Mouse (Mus musculus): ENCODE results near the gene Smpd2. TPM values are rescaled to one million over a fixed set of nuclear protein-coding genes. Genes with fewer than 3 reads are reported as not detected.

Gene Smpd2
- total RNA-seq (2022) = 10 to 100 TPM; 21.8 to 40.9 (median 32.5) TPM

DNA sequence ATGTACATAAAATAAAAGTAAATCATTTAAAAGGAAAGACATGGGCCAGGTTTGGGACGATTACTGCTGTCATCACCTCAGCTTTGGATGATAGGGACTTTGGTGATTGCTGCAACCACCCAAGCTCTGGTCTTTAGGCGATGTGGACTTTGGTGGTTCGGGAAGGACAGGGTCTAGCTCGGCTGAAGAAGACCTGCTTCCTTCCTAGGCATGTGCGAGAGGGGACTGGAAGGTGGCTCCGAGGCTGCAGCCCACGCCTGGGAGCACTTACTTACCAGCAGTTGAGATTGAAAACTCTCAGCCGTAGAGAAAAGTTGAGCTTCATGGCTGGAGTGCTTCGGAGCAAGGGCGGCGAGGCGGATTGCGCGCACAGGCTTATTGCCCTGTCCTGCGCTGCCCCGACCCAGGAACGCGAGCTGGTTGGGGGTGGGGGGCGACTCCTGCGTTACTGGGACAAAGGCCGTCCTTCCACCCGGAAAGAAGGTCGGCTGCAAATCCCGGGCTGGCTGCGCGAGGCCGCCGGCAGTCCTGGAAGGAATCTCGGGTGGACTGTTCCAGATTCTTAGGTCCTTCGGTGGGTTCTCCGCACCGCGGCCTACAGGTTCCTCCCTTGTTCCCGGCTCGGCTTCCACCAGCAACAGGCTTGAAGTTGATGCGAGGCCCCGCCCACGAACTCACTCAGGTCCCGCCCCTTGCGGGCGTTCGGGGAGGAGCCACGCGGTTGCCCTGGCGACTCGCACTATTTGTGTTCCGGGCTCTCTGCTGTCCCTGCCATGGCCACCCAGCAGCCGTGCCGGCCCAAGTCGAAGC lies at the start of gene Smpd2, which contains the start of gene Ppil6:
Gene Smpd2 (minus strand): TSS at position 662 of the 810 bp plus-strand sequence.
Gene Ppil6 (plus strand): TSS at position 732 of the 810 bp plus-strand sequence.
- peak; percentile 94 for DNase-seq

DNA sequence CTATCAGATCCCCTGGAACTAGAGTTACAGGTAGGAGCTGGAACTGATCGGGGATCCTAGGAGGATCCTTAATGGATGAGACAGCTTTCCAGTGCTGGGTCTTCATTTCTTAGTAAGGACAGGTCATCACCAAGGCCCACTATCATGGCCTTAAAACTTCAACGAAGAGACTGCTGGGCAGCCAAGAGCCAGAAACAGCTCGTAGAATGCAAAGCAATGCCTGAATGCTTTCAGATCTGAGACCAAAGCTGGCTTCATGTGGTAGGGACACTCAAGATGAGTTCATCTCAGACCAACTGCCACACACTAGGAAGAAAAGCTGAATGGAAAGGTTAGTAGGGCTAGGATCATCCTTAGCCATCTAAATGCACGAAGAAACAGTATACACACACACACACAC lies 48.8 kb upstream of the Smpd2 start:
- no peak for DNase-seq

DNA sequence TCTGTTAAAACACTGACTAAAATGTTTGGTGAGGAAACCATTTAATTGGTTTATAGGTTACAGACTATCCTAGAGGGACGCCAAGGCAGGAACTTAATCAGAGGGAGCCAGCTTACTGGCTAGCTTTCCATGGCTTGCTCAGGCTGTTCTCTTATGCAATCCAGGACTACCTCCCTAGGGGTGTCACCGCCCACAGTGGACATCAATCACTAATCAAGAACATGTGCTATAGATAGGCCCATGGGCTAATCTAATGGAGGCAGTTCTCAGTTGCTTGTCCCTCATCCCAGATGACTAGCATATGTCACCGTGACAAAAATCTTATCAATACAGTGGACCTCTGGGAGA lies 47.8 kb upstream of the Smpd2 start:
- no peak for DNase-seq

DNA sequence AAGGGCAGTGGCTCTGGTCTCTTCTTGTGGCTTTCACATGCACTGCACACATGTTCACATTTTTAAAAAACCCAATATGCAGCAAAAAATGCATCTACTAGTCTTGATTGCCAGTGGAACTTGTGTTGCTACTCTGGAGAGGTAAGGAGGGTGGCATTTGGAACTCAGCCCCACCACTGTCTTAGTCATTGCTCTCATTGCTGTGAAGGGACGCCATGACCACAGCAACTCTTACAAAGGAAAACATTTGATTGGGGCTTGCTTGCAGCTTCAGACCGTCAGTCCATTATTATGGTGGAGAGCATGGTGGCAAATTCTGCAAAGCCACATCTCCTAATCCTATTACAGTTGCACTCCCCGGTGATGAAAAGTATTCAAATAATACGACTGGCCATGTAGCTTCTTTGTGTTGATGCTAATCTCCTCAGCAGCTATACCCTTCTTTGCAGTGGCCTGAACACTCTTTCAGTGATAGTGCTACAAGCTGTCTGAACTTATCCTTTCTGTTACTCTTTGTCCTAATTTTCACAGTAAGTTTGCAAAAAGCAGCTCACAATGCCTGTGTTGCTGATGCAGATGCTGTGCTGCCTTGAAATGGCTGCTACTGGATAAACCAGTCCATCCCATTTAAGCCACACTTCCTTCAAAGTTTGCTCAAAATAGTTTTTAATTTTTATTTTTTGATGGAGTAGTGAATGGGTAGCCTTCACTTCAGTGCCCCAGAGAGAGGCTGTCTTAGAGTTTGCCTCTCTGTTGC lies 47.2 kb upstream of the Smpd2 start:
- no peak for DNase-seq

DNA sequence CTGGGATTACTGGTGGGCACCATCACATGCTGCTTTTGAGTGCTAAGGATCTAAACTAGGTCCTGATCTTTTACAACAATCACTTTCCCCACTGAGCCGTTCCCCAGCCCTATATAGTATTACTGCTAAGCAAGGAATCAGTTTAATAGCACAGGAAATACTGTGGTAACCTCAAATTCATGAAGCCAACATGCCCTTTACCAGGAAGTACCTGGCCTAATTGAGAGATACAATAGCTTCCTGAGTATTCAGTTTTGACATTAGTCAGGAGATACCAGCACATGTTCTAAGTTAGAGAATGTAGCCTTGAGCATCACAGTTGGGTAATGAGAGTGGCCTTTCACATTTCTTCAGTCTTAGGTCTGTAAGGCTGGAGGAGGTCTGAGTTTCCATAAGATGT lies 46.5 kb upstream of the Smpd2 start:
- no peak for DNase-seq

DNA sequence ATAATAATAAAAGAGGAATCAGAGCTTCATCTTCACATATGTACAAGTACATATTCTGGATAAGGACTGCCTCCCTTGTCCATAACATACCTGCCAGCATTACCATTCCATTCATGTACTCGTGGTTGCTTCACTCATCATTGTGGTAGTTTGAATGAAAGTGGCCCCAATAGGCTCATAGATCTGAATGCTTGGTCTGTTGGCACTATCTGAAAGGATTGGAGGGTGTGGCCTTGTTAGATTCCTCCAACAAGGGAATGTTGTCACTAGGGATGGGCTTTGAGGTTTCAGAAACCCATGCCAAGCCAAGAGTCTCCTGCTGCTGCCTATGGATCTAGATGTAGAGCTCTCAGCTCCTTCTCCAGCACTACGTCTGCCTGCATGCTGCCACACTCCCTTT lies 45.8 kb upstream of the Smpd2 start:
- DNase-seq = no peak

DNA sequence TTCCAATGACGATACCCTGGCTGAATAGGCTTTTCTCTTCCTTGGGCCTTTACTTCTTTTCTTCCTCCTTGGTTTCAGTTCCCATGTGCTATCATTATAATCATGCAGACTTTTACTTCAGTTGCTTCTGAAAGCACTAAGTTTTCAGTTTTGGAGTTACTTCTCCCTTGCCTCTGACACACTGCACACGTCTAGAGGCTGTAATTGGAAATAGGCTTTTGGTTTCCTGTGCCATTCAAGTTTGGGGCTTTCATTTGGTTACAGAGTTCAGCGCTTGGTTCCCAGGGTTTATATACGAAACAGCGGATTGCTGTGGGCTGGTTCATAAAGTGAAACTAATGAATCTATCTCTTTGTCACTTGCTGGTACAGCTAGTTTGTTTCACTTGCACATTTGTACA lies 39.8 kb upstream of the Smpd2 start:
- DNase-seq = no peak

DNA sequence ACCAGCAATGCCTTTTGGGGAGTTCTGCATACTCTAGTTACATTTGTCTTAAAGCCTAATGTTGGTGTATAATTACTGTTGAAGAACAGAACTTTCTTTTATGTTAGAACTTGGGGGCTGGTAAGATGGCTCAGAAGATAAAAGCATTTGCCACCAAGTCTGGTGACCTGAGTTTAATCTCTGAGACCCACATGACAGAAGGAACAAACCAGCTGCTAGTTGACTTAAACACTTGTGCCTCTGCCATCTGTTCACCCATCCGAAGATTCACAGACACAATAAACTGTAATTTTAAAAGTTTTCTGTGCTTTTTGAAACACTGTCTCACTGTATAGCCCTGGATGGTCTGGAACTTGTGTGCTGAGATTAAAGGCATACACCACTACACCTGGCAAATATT lies 35.5 kb upstream of the Smpd2 start:
- no peak for DNase-seq

DNA sequence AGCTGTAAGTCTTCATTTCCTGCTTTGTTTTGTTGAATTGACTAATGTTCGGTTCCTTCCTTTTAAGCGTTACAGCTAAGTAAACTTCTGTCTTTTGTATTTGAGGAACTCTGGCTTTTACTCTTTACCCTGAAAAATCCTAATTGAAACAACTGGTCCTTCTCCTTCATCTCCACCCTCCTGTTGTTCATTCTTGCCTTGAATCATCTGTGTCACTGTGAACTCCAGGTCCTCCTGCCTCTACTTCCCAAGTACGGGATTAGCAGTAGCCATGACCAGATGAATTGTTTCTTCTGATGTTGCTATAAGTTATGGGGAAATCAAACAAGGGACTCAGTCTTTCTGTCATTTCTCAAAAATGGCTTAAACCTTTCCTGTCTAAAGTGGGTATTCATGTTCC lies 33.2 kb upstream of the Smpd2 start:
- no peak for DNase-seq

DNA sequence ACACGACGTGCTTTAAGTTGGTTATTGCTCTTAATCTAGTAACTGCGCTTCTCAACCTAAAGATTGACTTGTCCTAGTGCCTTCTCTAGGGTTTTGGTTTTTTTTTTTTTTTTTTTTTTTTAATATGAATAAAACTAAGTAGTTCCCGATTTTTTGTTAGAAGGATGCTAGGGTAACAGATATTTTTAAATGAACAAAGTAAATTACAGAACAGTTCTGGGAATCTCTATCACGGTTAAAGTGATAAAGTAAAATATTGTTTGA lies 30.2 kb upstream of the Smpd2 start:
- no peak for DNase-seq

DNA sequence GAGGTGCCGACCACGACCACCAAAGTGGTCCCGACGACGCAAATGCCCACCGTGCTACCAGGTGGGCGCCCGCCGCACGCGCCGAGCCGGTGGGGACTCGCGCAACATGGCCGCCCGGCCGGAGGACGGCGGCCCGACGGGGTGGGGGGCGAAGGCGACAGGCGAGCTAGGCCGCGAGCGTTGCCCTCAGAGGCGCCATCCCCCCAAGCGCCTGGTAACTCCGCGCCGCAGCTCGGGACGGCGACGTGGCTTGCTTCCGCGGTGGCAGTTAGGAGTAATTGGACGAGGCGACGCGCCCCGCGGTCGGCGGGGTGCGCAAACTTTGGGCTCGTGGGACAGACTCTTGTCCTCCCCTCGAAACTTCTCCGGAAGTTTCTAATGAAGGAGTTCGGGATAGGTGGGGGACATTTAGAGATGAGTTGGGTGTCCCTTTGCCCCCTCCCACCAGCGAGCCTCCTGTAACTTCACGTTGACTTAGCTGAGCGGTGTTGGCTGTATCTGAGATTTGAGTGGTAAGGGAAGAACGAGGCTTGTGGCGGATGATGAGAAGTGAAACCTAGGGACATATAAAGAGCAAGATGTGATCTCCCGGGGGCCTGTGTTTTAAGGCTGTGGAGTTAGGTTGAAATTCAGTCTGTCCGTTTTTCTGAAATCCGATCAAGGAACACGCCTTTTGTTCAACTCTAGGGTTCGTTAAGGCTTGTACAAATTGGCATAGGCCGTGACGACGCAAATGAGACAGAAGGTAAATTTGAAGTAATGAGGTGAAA lies 29.7 kb upstream of the Smpd2 start:
- peak; percentile 41 for DNase-seq

DNA sequence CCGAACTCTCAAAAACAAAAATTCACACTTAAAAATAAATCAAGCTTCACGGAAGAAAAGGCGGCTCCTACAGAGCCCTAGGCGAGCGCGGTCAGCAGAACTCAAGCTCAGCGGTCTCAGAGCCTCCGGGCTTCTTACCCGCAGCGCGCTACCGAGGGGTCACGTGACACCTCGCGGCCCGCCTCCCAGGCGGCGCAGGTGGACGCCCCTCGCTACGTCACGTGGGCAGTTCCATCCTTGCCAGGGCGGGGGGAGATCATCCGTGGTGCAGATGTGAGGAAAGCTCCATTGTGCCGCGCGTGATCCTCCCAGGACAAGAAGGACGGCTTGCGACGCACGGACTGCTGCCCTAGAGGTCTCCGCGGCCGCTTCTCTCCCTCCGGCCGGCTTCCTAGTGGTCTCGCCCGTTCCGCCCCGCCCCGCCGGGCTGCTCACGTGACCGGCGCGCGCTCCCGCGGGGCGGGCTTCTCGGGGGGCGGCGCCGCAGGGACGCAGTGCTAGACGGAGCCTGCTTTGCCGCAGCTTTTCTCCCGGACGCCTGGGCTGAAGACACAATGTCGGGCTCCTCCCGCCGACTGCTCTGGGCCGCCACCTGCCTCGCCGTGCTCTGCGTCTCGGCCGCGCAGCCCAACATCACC lies 28.9 kb upstream of the Smpd2 start, which contains the start of gene Cd164:
Gene Cd164 (plus strand): TSS at position 434 of the 638 bp plus-strand sequence.
- DNase-seq = peak; percentile 85

DNA sequence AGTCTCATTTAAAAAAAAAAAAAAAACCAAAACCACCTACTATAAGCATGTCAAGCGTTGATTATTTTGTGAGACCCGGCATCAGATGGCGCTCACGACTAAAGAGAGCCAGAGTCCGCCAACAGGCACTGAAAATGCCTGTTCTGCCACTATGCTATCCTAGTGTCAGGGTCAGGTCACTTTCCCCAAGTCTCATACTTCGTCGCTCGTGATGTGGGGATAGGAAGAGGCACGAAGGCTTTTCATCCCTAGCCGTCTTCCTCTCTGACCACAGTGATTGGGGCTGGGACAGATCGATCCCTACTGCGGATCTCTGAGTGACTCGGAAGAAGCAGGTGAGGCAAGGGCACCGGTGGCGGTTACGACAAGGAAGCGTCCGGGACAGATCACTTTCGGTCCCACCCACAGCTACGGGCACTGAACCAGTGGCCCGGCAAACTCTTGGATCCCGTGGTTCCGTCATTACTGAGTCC lies 28.4 kb upstream of the Smpd2 start:
- peak; percentile 76 for DNase-seq

DNA sequence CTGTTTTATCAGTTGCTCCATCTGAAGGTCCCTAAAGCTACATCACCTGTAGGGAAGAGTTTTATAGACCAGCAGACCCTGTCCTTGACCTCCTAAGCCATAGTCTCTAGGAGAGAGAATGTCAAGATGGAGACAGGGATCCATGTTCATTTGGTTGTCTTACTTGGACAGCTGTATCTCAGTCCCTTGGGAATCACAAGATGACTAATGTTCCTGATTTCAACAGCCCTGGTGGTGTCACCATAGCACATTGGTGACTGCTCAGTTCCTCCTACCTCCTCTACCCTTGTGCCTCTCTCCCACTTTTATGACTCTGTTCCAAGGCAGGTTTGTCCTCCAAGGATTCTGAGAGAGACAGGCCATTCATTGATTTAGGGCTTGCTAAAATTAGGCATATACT lies 24.8 kb upstream of the Smpd2 start:
- DNase-seq = no peak

DNA sequence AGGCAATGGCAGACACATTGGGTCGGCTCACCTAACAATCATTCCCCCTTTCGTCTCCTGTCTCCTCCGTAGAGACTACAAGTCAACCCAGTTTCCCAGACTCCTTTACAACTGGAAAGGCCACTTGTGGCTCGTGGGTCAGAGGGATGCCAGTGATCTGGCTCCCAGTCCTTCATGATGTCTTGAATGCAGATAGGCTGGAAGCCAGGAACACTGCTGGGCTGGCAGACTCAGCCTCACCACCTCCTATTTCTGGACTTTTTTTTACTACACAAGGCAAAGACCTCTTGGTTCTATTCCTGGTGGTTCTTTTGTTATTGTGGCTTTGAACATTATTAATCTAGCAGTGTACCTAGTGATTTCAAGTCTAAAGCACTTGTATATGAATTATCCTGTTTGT lies 24.1 kb upstream of the Smpd2 start:
- no peak for DNase-seq

DNA sequence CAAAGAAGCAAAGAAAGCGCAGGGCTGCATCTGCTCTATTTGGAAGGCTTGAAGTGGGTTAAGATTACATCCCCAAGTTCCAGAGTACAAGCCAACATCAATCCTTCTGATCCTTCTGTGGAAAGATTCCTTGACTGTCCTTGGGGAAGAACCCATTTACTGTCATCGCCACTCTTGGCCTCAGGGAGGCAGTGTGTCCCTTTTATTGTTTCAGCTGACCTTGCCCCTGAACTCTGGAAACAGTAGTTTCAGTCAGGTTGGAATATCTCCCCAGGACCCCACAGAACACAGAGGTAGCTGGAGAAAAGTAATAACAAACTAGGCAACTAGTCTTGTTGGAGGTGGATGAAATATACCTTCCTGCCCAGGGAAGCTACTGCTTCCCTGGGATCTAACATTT lies 19.0 kb upstream of the Smpd2 start:
- DNase-seq = no peak

DNA sequence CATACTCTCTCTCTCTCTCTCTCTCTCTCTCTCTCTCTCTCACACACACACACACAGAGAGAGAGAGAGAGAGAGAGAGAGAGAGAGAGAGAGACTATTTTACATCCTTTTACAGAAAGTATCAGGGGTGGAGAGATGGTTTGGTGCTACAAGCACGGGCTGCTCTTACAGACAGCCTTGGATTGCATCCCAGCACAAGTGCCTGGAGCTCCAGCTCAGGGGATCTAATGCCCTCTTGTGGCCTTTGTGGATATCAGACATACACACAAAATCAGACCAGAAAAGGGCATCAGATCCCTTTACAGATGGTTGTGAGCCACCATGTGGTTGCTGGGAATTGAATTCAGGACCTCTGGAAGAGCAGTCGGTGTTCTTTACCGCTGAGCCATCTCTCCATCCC lies 15.3 kb upstream of the Smpd2 start:
- DNase-seq = peak; percentile 52

DNA sequence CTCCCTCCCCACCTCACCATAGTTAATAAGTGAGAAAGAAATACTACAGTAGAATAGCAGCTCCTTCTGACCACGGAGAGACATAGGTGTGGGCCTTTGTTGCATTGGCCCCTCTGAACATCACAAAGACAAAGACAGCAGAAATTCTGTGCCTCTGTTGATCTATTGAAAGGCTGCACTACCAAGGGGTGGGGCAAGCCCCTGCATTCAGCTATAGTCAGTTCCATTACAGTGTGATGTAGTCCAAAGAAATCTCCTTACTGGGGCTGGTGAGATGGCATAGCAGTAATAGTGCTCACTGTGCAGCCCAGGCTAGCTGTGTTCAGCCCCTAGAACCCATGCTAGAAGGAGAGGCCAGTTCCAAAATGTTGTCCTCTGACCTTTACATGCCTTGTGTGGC lies 14.8 kb upstream of the Smpd2 start:
- DNase-seq = no peak

DNA sequence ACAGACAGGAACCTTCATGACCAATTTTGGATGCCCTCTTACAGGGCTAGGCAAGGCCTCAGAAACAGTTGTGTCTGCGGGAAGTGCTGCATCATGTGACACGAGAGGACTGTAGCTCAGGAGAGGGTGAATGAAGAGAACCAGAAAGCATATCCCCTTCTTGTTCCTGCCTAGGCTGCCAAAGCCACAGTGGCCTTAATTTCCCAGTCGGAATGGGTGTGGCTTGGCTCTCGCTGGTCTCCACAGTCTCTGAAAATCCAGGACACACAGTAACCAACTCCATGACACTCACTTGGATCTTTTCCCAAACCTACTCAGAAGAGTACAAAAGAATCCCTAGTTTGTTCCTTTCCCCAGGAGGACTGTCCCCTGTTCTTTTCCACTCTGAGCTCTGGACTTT lies 10.8 kb upstream of the Smpd2 start:
- peak; percentile 39 for DNase-seq

DNA sequence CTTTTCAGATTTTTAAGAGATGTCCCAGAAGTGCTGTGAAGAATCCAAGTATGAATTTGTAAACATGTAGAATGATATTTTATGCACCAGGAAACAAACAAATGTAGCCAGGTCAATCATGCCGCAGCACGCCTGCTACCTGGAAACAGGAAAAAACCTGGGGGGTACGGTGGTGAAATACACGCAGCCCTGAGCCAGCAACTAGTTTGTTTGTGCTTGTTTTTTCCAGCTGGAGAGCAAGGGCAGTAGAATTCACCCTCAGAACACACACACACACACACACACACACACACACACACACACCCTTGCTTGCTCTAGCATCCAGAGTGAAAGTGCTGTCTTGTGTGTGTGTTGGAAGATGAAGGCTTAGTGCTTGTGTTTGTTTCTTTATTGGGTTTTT lies 942 bp upstream of the Smpd2 start:
- DNase-seq = no peak

DNA sequence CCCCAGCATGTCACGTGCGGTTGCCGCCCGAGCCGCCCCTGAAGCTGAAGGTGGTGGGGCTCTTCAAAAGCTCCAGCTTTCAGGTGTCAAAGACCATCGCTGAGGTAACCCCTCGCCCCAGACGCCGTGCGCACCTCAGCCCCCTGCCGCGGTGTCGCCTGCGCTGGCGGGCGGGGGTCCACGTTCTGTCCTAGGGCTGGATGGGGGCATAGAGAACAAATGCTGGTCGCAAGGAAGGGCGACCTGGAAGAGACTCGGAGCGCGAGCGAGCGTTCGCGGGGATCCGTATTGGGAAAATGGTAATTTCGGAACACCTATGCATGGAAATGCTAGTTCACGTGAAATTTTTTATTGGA lies 327 bp upstream of the Smpd2 start:
- DNase-seq = no peak

DNA sequence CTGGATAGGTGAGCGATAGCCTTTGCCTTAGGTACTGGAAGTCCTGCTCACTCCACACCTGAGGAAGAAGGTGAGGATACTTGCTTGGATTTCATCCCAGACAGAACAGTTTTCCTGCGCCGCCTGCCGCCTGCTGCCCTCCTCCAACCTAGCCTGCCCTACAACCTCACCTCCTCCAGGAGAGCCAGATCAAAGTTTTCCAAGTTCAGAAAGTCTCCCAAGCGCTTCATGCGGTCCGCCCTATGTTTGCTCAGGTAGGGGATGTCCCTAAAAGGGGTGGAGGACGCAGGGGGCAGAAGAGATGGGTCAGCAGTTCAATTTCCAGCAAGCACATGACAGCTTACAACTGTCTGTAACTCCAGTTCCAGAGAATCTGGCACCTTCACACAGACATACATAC lies 875 bp downstream of the Smpd2 start:
- DNase-seq = no peak

DNA sequence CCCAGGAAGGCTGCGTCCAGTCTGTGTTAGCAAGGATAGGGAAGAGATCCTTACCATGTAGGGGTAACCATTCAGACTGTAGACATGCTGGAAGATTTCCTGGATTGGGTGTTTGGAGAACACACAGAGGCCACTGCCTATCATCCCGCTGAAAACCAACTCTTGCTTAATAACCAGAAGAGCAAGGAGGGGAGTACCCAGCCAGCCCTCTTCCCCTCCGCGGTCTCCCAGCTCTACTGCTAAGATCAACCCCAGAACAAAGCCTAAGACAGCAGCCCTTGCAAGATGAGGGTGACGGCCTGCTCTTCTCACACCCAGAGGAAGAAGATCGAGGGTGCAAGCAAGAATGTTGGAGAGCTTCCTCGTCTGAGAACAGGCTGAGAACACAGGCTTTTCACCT lies 1.3 kb downstream of the Smpd2 start:
- no peak for DNase-seq

Data from adrenal gland, adult 8-10 months (tissue).